In genomic region chrX:143654308-143655176, GRCm38 (mm10) we compare ENCODE assay signal across 17 mouse cellular contexts.
DNase-seq lines count a peak whose midpoint lies in the region; ATAC-seq and TF ChIP-seq lines count a peak whose summit lies in the region.
"Had no signal": no experiment of that assay in that cellular context is flagged by ENCODE, and none has a peak within 500 bp of the region (broad histone marks: within the 10 kb centered on the region; RNA-seq: fewer than 3 reads in every experiment).

No protein-coding gene starts in this region.

- TF ChIP-seq POLR2A in kidney, adult 2 months (IDR thresholded peaks at IDR 0.05; ENCODE audit: low read depth, low read length) = no peak

- 32% methylated on average over 9 of the region's 9 CpGs for WGBS in hindbrain, embryonic 10.5 days
- WGBS in hindbrain, postnatal 0 days = 35% methylated on average over 9 of the region's 9 CpGs
- WGBS in embryonic facial prominence, embryonic 14.5 days = 30% methylated on average over 9 of the region's 9 CpGs
- 33% methylated on average over 9 of the region's 9 CpGs for WGBS in hindbrain, embryonic 13.5 days
- 38% methylated on average over 9 of the region's 9 CpGs for WGBS in kidney, adult 2 months

- peak; percentile 34 for DNase-seq in hindbrain, embryonic 10.5 days (ENCODE audit: low spot score)
- no peak for DNase-seq in hindbrain, postnatal 0 days (ENCODE audit: low spot score)
- DNase-seq in embryonic facial prominence, embryonic 14.5 days (ENCODE audit: low spot score) = peak; percentile 17
- peak; percentile 13 for DNase-seq in retina, embryonic 14.5 days (ENCODE audit: low spot score)
- DNase-seq in adrenal gland, postnatal 36 days = no peak
- DNase-seq in kidney, adult 2 months = no peak
- DNase-seq: cerebellum, postnatal 10 days; heart, adult 2 months; kidney, adult 11 months; kidney, postnatal 4 days; lung, postnatal 14 days; thymus, adult 2 months had no signal

- H3K4me1 ChIP-seq in hindbrain, embryonic 10.5 days (replicated peaks) = peaks cover 12% of the 10 kb centered on the region; the same call in 1 of the 2 replicates
- no peaks in the 10 kb centered on the region for H3K4me1 ChIP-seq in hindbrain, postnatal 0 days (ENCODE audit: insufficient read depth, low read length)
- H3K4me1 ChIP-seq in embryonic facial prominence, embryonic 14.5 days (ENCODE audit: control insufficient read depth, insufficient read depth, low read length) = no peaks in the 10 kb centered on the region
- H3K4me1 ChIP-seq in hindbrain, embryonic 13.5 days (replicated peaks) = peaks cover 5% of the 10 kb centered on the region; the same call in 1 of the 2 replicates
- H3K4me1 ChIP-seq in kidney, adult 2 months (ENCODE audit: control insufficient read depth, insufficient read depth, low read length) = no peaks in the 10 kb centered on the region
- H3K4me1 ChIP-seq: liver, embryonic 15.5 days had no signal

- no peak for TF ChIP-seq CTCF in hindbrain, postnatal 0 days (IDR thresholded peaks at IDR 0.05; ENCODE audit: low read depth)
- TF ChIP-seq CTCF in kidney, adult 2 months (conservative IDR thresholded peaks at IDR 0.05; ENCODE audit: insufficient read depth, insufficient read length, low read depth, low read length) = no peak

- H3K9ac ChIP-seq in hindbrain, postnatal 0 days (replicated peaks; ENCODE audit: low read length) = no peak overlapping the region
- no peak overlapping the region for H3K9ac ChIP-seq in embryonic facial prominence, embryonic 14.5 days (ENCODE audit: low read depth, low read length)
- H3K9ac ChIP-seq in hindbrain, embryonic 13.5 days = no peak overlapping the region
- H3K9ac ChIP-seq: liver, embryonic 15.5 days had no signal

- H3K36me3 ChIP-seq in hindbrain, embryonic 10.5 days = no peaks in the 10 kb centered on the region
- no peaks in the 10 kb centered on the region for H3K36me3 ChIP-seq in hindbrain, postnatal 0 days (ENCODE audit: insufficient read depth, low read length)
- H3K36me3 ChIP-seq in embryonic facial prominence, embryonic 14.5 days (ENCODE audit: control insufficient read depth, insufficient read depth, low read length) = no peaks in the 10 kb centered on the region
- no peaks in the 10 kb centered on the region for H3K36me3 ChIP-seq in hindbrain, embryonic 13.5 days
- H3K36me3 ChIP-seq in kidney, adult 2 months (ENCODE audit: control insufficient read depth, insufficient read depth, low read length) = no peaks in the 10 kb centered on the region
- H3K36me3 ChIP-seq: liver, embryonic 15.5 days had no signal

- H3K9me3 ChIP-seq in hindbrain, embryonic 10.5 days = no peaks in the 10 kb centered on the region
- H3K9me3 ChIP-seq in hindbrain, postnatal 0 days (ENCODE audit: low read length) = no peaks in the 10 kb centered on the region
- no peaks in the 10 kb centered on the region for H3K9me3 ChIP-seq in embryonic facial prominence, embryonic 14.5 days (ENCODE audit: control insufficient read depth, low read length)
- H3K9me3 ChIP-seq in hindbrain, embryonic 13.5 days = no peaks in the 10 kb centered on the region
- H3K9me3 ChIP-seq: liver, embryonic 15.5 days had no signal

- peaks cover 88% of the 10 kb centered on the region for H3K27me3 ChIP-seq in hindbrain, embryonic 10.5 days (ENCODE audit: insufficient read depth, poor library complexity, severe bottlenecking)
- no peaks in the 10 kb centered on the region for H3K27me3 ChIP-seq in hindbrain, postnatal 0 days (ENCODE audit: insufficient read depth, low read length)
- H3K27me3 ChIP-seq in embryonic facial prominence, embryonic 14.5 days (replicated peaks; ENCODE audit: control insufficient read depth, insufficient read depth, low read length) = peaks cover 22% of the 10 kb centered on the region
- H3K27me3 ChIP-seq in hindbrain, embryonic 13.5 days = 0 out of 2 replicates have a peak, but pooled peaks cover 25% of the 10 kb centered on the region
- no peaks in the 10 kb centered on the region for H3K27me3 ChIP-seq in kidney, adult 2 months (replicated peaks; ENCODE audit: control insufficient read depth, insufficient read depth, low read length)
- H3K27me3 ChIP-seq: CH12.LX; liver, embryonic 15.5 days had no signal

- no peak for ATAC-seq in hindbrain, postnatal 0 days
- peak; percentile 44; the same call in 1 of the 2 replicates for ATAC-seq in embryonic facial prominence, embryonic 14.5 days (ENCODE audit: low read depth)
- peak; percentile 61; the same call in 1 of the 2 replicates for ATAC-seq in hindbrain, embryonic 13.5 days (ENCODE audit: low FRiP score)
- ATAC-seq in megakaryocyte-erythroid progenitor cell, adult 5-6 weeks (replicated peaks; ENCODE audit: low FRiP score, low TSS enrichment, poor library complexity, severe bottlenecking) = no peak
- ATAC-seq: Patski had no signal

- peak overlapping the region; percentile 56 for H3K27ac ChIP-seq in hindbrain, embryonic 10.5 days
- no peak overlapping the region for H3K27ac ChIP-seq in hindbrain, postnatal 0 days
- H3K27ac ChIP-seq in embryonic facial prominence, embryonic 14.5 days (replicated peaks; ENCODE audit: low read depth, low read length) = no peak overlapping the region
- H3K27ac ChIP-seq in hindbrain, embryonic 13.5 days = peak overlapping the region; percentile 55
- H3K27ac ChIP-seq in kidney, adult 2 months (ENCODE audit: insufficient read depth, low read depth, low read length) = no peak overlapping the region
- H3K27ac ChIP-seq: heart, adult 2 months; liver, embryonic 15.5 days had no signal

- H3K4me3 ChIP-seq in hindbrain, embryonic 10.5 days = no peak overlapping the region
- H3K4me3 ChIP-seq in hindbrain, postnatal 0 days (ENCODE audit: low read length) = no peak overlapping the region
- H3K4me3 ChIP-seq in embryonic facial prominence, embryonic 14.5 days (ENCODE audit: low read depth, low read length) = no peak overlapping the region
- H3K4me3 ChIP-seq in hindbrain, embryonic 13.5 days = no peak overlapping the region
- H3K4me3 ChIP-seq in kidney, adult 2 months (ENCODE audit: insufficient read depth, low read depth, low read length) = no peak overlapping the region
- H3K4me3 ChIP-seq: heart, adult 2 months; liver, embryonic 15.5 days had no signal

- no peak overlapping the region for H3K4me2 ChIP-seq in hindbrain, postnatal 0 days (ENCODE audit: low read depth, low read length)
- no peak overlapping the region for H3K4me2 ChIP-seq in embryonic facial prominence, embryonic 14.5 days (ENCODE audit: low read depth, low read length)
- H3K4me2 ChIP-seq in hindbrain, embryonic 13.5 days = no peak overlapping the region
- H3K4me2 ChIP-seq: liver, embryonic 15.5 days had no signal

Comparison
In these comparisons a context has a peak if more than half of its experiments do, and no peak if none do; other contexts are left out.
1. DNase-seq: peak in hindbrain, embryonic 10.5 days (single experiment), embryonic facial prominence, embryonic 14.5 days (single experiment) and retina, embryonic 14.5 days (single experiment); none in hindbrain, postnatal 0 days (single experiment), adrenal gland, postnatal 36 days (0 of 2) and kidney, adult 2 months (single experiment).
2. H3K27ac ChIP-seq: peak in hindbrain, embryonic 10.5 days (single experiment) and hindbrain, embryonic 13.5 days (single experiment); none in hindbrain, postnatal 0 days (single experiment), embryonic facial prominence, embryonic 14.5 days (single experiment) and kidney, adult 2 months (single experiment).
3. ATAC-seq: peak in embryonic facial prominence, embryonic 14.5 days (single experiment) and hindbrain, embryonic 13.5 days (single experiment); none in hindbrain, postnatal 0 days (single experiment) and megakaryocyte-erythroid progenitor cell, adult 5-6 weeks (single experiment).